Mouse (Mus musculus) heart, embryonic 15.5 days (tissue): ENCODE results near the gene Nnat. TPM values are rescaled to one million over a fixed set of nuclear protein-coding genes. Genes with fewer than 3 reads are reported as not detected.
A peak's percentile ranks its signal among the peaks of the same experiment; 100 is the strongest.

Experiments used
- ATAC-seq: fragments of 200-750 bp; cut with Nextera tagmentation; replicated peaks from 2 replicates; pipeline ENCODE4 v1.8.0; 2017; ENCODE audit warnings: low read depth, moderate TSS enrichment; ENCODE audit not compliant: insufficient number of reproducible peaks, insufficient read depth, low FRiP score
- H3K27ac ChIP-seq: fragments of 300-500 bp; sonication (generic); 2 replicates; pipeline ENCODE4 v1.5.1; 2015; ENCODE audit warnings: mild to moderate bottlenecking, inconsistent platforms
- H3K27me3 ChIP-seq: fragments of 300-500 bp; sonication (generic); 2 replicates; pipeline ENCODE4 v1.6.1; 2015; ENCODE audit warnings: inconsistent platforms
- H3K36me3 ChIP-seq: fragments of 300-500 bp; sonication (generic); 2 replicates; pipeline ENCODE4 v1.6.1; 2015; ENCODE audit warnings: mild to moderate bottlenecking, inconsistent platforms
- H3K4me1 ChIP-seq: fragments of 300-500 bp; sonication (generic); replicated peaks from 2 replicates; pipeline ENCODE4 v1.6.1; 2015; ENCODE audit warnings: inconsistent platforms
- H3K4me2 ChIP-seq: fragments of 300-500 bp; sonication (generic); 2 replicates; pipeline ENCODE4 v1.6.1; 2015; ENCODE audit warnings: inconsistent platforms, mild to moderate bottlenecking, moderate library complexity
- H3K4me3 ChIP-seq: fragments of 300-500 bp; sonication (generic); 2 replicates; pipeline ENCODE4 v1.5.1; 2015; ENCODE audit warnings: mild to moderate bottlenecking, inconsistent platforms
- H3K9ac ChIP-seq: fragments of 300-500 bp; sonication (generic); 2 replicates; pipeline ENCODE4 v1.6.1; 2015; ENCODE audit warnings: mild to moderate bottlenecking, inconsistent platforms
- H3K9me3 ChIP-seq: fragments of 300-500 bp; sonication (generic); replicated peaks from 2 replicates; pipeline ENCODE4 v1.6.1; 2016; ENCODE audit warnings: inconsistent platforms
- WGBS: fragments of 180-500 bp; shearing (Covaris S2); methylation state at CpG from one replicate; pipeline ENCODE4 v1.1.7; 2015; ENCODE audit warnings: mixed read lengths; 5-methylcytosine and 5-hydroxymethylcytosine counted together
- polyA plus RNA-seq: library from polyadenylated mRNA; unstranded; fragments of >200 nt; fragmentation: Nextera tagmentation; extraction: Ambion mirVana; gene quantifications from 2 replicates; pipeline ENCODE4 v1.2.1, GENCODE M21; 2015

The Nnat gene
- 54.1 and 117 TPM in 2 replicates for polyA plus RNA-seq

DNA sequence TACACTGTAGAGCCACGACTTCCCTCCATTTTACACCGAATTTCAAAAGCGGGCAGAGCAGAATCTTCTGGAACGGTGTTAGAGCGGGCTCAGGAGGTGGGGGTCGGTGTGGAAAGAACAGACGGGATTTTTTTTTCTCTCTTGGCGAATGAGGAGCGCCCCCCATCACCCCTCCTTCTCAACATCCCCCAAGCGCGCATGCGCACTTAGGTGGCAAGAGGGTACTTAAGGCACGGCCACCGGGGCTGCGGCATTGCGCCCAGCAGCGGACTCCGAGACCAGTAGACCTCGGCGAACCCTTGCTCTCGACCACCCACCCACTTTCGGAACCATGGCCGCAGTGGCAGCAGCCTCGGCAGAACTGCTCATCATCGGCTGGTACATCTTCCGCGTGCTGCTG lies at the start of gene Nnat:
Gene Nnat (plus strand): TSS at position 221 of the 400 bp plus-strand sequence.
- no peak within 1 kb of the TSS for H3K27ac ChIP-seq
- H3K4me2 ChIP-seq, result peak within 1 kb of the TSS; percentile 78
- H3K4me3 ChIP-seq, result peak within 1 kb of the TSS; percentile 50
- 48% methylated on average over 27 of the region's 27 CpGs for WGBS
- peaks cover 42% of the 10 kb centered on the region for H3K4me1 ChIP-seq
- no peaks in the 10 kb centered on the region for H3K27me3 ChIP-seq
- H3K36me3 ChIP-seq, result peaks cover 49% of the 10 kb centered on the region
- peak within 1 kb of the TSS; percentile 45 for H3K9ac ChIP-seq
- H3K9me3 ChIP-seq, result peaks cover 23% of the 10 kb centered on the region; the same call in 1 of the 2 replicates
- ATAC-seq, result no peak; the same call in 1 of the 2 replicates

DNA sequence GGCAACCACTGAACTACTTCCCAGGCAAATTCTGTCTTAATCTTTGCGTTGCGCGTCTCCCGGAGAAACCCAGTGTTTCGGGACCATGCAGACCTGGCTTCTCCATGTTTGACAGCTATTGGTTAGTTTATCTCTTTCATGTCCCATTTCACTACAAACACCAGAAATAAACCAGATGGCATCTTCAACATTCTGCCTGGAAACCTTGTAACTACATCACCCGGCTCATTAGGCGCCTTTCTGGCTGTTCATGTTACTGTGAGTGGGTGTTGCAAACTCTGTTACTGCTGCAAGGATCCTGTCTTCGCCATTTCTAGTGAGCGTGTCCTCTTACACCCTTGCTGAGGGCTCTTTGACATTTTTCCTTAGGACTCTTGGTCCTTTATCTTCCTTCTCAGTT lies 47.0 kb upstream of the Nnat start:
- Histone ChIP-seq H3K4me3 (no peak overlapping the region), H3K4me1 (no peaks in the 10 kb centered on the region), H3K4me2 (no peak overlapping the region), H3K27ac (no peak overlapping the region), H3K9ac (no peak overlapping the region), H3K36me3 (no peaks in the 10 kb centered on the region), H3K27me3 (peaks cover 23% of the 10 kb centered on the region), H3K9me3 (no peaks in the 10 kb centered on the region)
- no peak for ATAC-seq
- WGBS, result 79% methylated on average over 9 of the region's 9 CpGs

DNA sequence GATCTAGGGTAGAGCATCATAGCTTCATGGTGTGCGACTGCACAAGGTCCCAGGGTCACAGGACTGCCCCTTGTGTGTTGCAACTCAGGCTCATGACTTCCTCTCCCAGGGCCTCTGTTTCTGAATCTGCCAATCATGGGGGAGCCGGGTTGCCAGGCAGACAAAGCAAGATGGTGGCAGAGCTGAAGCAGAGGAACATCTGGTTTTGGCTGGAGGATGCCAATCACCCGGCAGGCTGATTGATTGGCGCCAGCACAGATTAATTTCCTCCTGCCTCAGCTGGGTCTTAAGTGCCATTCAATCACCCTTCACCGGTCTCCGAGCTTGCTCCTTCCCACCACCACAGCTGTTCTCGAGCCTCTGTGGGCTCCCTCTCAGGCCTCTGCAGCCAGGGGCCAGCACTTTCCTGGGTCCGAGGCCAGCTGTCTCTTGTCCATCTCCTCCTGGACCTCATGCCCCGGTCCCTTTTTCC lies 46.1 kb upstream of the Nnat start:
- ATAC-seq, result no peak
- no peaks in the 10 kb centered on the region for H3K36me3 ChIP-seq
- 35% methylated on average over 9 of the region's 9 CpGs for WGBS

DNA sequence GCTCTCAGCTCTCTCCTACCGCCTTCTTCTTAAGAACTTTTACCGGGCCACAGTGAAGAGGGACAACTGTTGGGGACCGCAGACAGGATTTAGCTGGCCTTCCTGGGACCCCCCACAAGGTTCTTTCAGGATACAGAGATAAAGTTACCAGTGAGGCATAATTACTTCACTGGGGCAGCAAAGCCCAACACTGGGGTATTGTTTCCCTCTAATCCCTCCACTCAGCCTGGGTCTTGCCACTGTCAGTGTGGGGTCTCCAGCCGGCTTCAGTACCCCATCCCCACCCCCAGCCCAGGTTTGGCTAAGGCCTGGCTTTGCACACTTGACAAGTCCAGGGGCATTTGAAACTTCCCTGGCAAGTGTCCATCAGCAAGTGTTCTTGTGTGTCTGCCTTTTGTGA lies 45.5 kb upstream of the Nnat start:
- H3K4me1 ChIP-seq, result no peaks in the 10 kb centered on the region
- H3K9me3 ChIP-seq, result no peaks in the 10 kb centered on the region
- no peak overlapping the region for H3K4me3 ChIP-seq
- no peak overlapping the region for H3K4me2 ChIP-seq
- H3K27me3 ChIP-seq, result peaks cover 22% of the 10 kb centered on the region
- 19% methylated on average over 4 of the region's 4 CpGs for WGBS
- ATAC-seq, result no peak
- no peak overlapping the region for H3K9ac ChIP-seq
- no peak overlapping the region for H3K27ac ChIP-seq
- H3K36me3 ChIP-seq, result no peaks in the 10 kb centered on the region

More for the DNA sequence above, 46.1 kb upstream of the Nnat start:
- Histone ChIP-seq H3K27me3 (peaks cover 19% of the 10 kb centered on the region; the same call in 1 of the 2 replicates), H3K4me3 (no peak overlapping the region), H3K9ac (no peak overlapping the region), H3K4me1 (no peaks in the 10 kb centered on the region), H3K9me3 (no peaks in the 10 kb centered on the region), H3K27ac (no peak overlapping the region), H3K4me2 (no peak overlapping the region)

DNA sequence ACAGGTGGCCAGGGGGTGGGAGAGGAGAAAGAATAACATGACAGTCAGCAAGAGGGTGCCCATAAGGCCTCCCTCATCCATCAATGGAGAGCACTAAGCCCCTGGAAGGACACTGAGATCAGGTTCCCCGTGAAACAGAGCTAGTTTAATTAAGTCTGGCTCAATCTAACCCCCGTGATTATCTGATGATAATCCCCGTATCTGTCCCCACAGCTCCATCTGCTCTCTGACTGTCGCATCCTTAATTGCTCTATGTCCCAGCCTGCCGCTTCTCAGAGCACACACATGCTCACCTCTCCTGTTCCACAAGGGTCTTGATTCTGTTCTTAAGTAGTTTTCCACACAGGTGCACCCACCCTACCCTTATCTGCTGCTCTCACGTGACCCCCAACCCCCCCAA lies 42.4 kb upstream of the Nnat start:
- WGBS, result 52% methylated on average over 6 of the region's 6 CpGs
- Histone ChIP-seq H3K27me3 (peaks cover 17% of the 10 kb centered on the region), H3K9ac (no peak overlapping the region), H3K27ac (no peak overlapping the region), H3K4me3 (no peak overlapping the region), H3K36me3 (no peaks in the 10 kb centered on the region), H3K4me1 (no peaks in the 10 kb centered on the region), H3K4me2 (no peak overlapping the region), H3K9me3 (no peaks in the 10 kb centered on the region)
- ATAC-seq, result no peak

DNA sequence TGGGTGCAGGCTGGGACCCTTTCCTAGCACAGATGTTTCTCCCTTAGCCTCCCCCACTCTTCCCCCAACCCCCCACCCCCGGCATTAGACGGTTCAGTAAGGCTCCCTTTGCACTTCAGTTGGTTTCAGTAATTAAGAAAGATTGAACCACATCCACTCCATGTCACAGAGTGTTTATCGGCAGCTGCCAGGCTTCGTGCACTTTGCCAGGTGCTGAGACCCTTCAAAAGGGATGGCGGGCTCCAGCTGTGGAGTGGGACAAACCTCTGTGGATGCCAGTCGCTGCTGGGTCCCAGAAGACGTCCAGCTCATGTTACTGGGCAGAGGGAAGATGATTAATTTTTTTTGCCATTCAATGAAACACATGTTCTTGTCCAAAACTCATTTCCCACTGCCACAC lies 41.4 kb upstream of the Nnat start:
- Histone ChIP-seq H3K4me3 (no peak overlapping the region), H3K36me3 (no peaks in the 10 kb centered on the region), H3K27me3 (peaks cover 14% of the 10 kb centered on the region), H3K9me3 (no peaks in the 10 kb centered on the region), H3K27ac (no peak overlapping the region), H3K4me2 (no peak overlapping the region), H3K4me1 (no peaks in the 10 kb centered on the region), H3K9ac (no peak overlapping the region)
- no peak for ATAC-seq
- 50% methylated on average over 7 of the region's 7 CpGs for WGBS

DNA sequence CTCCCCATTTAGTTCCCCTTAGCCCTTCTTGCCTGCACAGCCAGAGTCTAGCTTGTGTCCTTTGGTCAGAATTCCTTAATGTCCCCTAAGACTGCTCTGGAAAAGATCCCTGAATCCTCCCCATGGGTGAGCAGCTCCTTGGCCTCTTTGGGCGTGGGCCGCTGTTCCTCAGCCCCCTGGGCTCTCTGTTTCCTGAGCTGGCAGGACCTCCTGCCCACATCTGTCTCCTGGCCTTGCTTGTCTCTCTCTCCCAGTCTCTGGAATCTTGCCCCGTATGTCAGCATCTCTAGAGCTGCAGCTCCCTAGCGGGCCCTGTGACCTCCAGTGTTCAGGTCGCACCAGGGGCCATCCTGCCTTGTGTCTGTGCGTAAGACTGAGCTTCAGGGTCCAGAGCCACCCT lies 40.4 kb upstream of the Nnat start:
- ATAC-seq, result no peak
- H3K36me3 ChIP-seq, result no peaks in the 10 kb centered on the region
- H3K4me2 ChIP-seq, result no peak overlapping the region
- no peak overlapping the region for H3K27ac ChIP-seq
- H3K9me3 ChIP-seq, result no peaks in the 10 kb centered on the region
- no peak overlapping the region for H3K9ac ChIP-seq
- WGBS, result 56% methylated on average over 6 of the region's 6 CpGs
- H3K4me3 ChIP-seq, result no peak overlapping the region
- H3K4me1 ChIP-seq, result no peaks in the 10 kb centered on the region
- peaks cover 14% of the 10 kb centered on the region; the same call in 1 of the 2 replicates for H3K27me3 ChIP-seq

DNA sequence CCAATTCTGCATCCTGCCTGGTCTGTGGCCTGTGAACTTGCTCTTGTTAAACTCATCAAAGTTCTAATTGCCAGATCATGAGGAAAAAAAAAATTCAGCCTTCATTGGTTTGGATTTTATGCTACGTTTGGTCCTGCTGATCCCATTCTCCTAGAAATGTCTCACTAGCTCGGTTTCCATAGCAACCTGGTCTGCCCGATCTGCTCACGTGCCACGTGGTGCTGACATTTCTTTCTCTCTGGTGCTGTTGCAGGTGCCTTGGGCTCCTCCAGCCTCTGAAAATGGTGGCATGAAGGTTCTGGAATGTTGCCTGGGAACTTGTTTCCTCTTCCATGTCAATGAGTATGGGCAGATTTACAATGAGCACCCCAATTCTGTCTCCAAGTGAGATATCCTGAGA lies 39.4 kb upstream of the Nnat start:
- 50% methylated on average over 5 of the region's 5 CpGs for WGBS
- H3K27me3 ChIP-seq, result peaks cover 11% of the 10 kb centered on the region; the same call in 1 of the 2 replicates
- ATAC-seq, result no peak
- H3K27ac ChIP-seq, result no peak overlapping the region
- no peak overlapping the region for H3K9ac ChIP-seq
- no peaks in the 10 kb centered on the region for H3K4me1 ChIP-seq
- no peak overlapping the region for H3K4me3 ChIP-seq
- H3K9me3 ChIP-seq, result no peaks in the 10 kb centered on the region
- no peak overlapping the region for H3K4me2 ChIP-seq
- H3K36me3 ChIP-seq, result no peaks in the 10 kb centered on the region

DNA sequence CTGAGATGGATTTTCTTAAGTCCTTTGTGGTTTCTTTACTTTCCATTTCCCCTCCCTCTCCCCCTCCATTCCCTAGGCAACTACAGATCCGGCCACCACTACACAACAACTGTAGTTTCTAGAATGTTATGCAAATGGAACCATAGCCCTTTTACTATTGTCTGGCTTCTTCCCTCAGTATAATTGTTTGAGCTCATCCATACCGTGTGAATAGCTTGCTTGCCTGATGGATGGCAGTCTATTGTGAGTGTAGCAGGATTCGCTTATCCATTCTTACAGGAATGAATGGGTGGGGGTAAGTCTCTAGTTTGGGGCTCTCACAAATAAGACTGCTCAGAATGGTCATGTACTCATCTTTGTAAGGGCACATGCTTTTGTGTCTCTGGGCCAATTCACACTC lies 37.3 kb upstream of the Nnat start:
- H3K27me3 ChIP-seq, result peaks cover 11% of the 10 kb centered on the region; the same call in 1 of the 2 replicates
- no peaks in the 10 kb centered on the region for H3K4me1 ChIP-seq
- H3K27ac ChIP-seq, result no peak overlapping the region
- H3K4me2 ChIP-seq, result no peak overlapping the region
- H3K9ac ChIP-seq, result no peak overlapping the region
- no peak overlapping the region for H3K4me3 ChIP-seq
- H3K9me3 ChIP-seq, result no peaks in the 10 kb centered on the region
- 67% methylated on average over 3 of the region's 3 CpGs for WGBS
- ATAC-seq, result no peak
- no peaks in the 10 kb centered on the region for H3K36me3 ChIP-seq

DNA sequence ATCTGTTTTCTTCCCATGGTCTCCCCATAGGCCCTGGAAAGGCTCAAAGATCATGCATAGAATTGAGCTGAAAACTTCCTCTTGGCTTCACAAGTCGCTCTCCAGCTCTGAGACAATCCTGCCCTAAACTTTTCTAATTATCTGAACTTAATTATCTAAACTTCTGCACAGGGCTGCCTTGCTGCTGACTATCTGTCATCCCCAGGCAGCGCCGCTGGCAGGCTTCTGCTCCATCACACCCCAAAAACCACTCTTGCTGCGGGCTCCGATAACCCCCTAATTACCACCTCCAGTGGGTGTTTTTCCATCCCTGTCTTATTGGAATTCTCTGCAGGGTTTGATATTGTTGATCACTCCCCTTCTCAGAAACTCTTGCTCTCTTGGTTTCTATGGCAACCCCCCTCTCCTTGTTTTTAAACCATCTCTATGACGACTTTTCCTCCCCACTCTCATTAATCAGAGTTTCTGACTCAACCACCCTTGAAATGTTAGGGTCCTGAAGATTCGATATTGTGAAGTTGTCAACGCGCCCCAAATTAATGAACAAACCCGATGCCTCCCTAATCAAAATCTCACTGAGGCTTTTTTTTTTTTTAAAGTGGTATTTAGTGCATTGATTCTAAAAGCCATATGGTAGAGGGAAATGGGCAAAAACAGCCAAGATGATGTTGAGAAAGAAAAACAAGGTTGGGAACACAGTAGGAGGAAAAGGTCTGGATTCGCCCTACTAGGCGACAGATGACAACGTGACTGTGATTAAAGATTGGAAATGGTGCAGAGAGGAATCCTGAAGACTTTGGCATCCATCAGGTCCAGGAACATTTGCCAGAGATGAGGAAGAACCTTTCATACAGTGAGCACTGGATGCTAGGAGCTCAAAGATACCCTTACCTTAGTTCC lies 29.6 kb upstream of the Nnat start:
- no peaks in the 10 kb centered on the region for H3K9me3 ChIP-seq
- H3K27me3 ChIP-seq, result peaks cover 4% of the 10 kb centered on the region; the same call in 1 of the 2 replicates
- H3K36me3 ChIP-seq, result no peaks in the 10 kb centered on the region
- no peak for ATAC-seq
- H3K4me1 ChIP-seq, result no peaks in the 10 kb centered on the region
- no peak overlapping the region for H3K27ac ChIP-seq
- no peak overlapping the region for H3K4me3 ChIP-seq
- 61% methylated on average over 13 of the region's 13 CpGs for WGBS
- H3K4me2 ChIP-seq, result no peak overlapping the region
- H3K9ac ChIP-seq, result no peak overlapping the region

DNA sequence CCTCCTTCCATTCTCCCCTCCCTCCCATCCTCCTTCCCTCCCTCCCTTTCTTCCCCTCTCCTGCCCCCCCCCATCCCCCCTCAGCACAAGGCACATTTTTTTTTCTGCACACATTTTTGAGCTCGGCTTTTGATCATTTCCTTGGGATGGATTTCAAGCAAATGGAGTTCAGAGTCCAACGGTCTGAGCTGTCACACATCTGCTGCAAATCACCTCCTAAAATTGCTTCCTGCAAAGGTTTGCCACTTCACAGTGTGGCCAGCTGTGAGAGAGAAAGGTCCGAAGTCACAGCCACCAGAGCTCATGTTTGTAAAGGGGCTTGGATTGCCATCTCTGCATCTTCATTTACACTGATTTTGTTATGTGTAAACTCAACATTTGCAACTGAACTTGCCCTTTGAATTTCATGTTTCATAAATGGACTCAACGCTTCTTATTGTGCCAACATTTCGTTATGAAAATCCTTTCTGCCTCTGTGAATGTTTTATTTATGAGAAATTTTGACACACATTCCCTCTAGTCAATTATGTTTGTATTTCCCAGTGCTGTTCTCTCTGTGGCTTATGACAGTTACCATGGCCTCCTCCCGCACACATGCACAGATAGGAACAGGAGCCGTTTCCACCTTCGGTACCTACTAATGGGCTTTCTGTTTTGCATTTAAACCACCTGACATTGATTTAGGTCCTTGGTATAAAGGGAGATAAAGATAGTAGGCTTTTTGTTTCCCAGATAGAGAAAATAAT lies 28.0 kb upstream of the Nnat start:
- H3K4me2 ChIP-seq, result no peak overlapping the region

More for the DNA sequence above, 28.0 kb upstream of the Nnat start:
- H3K4me1 ChIP-seq, result peaks cover 4% of the 10 kb centered on the region
- no peaks in the 10 kb centered on the region for H3K9me3 ChIP-seq
- no peak overlapping the region for H3K9ac ChIP-seq
- ATAC-seq, result no peak
- WGBS, result 50% methylated on average over 8 of the region's 8 CpGs
- H3K4me3 ChIP-seq, result no peak overlapping the region
- H3K27ac ChIP-seq, result no peak overlapping the region
- H3K36me3 ChIP-seq, result no peaks in the 10 kb centered on the region
- peaks cover 4% of the 10 kb centered on the region; the same call in 1 of the 2 replicates for H3K27me3 ChIP-seq
